Mouse (Mus musculus) gastrocnemius, adult 2 months (tissue): ENCODE results near the gene Svop. TPM values are rescaled to one million over a fixed set of nuclear protein-coding genes. Genes with fewer than 3 reads are reported as not detected.

Experiments
- DNase-seq: peaks from one replicate; pipeline ENCODE4 v3.0.0; 2022
- H3K27ac ChIP-seq: fragments of 200-600 bp; 2 replicates; pipeline ENCODE4 v1.8.1; 2022; ENCODE audit warnings: mild to moderate bottlenecking
- H3K4me3 ChIP-seq: fragments of 200-600 bp; 2 replicates; pipeline ENCODE4 v1.8.1; 2022; ENCODE audit warnings: mild to moderate bottlenecking, moderate library complexity
- CTCF ChIP-seq: fragments of 200-600 bp; IDR thresholded peaks from 2 replicates; pipeline ENCODE4 v1.8.1; 2022; ENCODE audit warnings: antibody characterized with exemption, mild to moderate bottlenecking, moderate library complexity
- intact Hi-C: fragments of 180-260 bp; cut with DNase I; formaldehyde crosslinking; loops from one replicate; pipeline ENCODE4 v1.15.1; 2025
- long read RNA-seq, 2 experiments: library from polyadenylated mRNA; stranded (forward); transcript quantifications; one replicate each; pipeline ENCODE4 v2.0.0; 2021
- total RNA-seq, 2 experiments: library from RNA; stranded (reverse); gene quantifications; 2 replicates each; pipeline ENCODE4 v1.2.3; 2021

Svop gene
- not detected for total RNA-seq
- long read RNA-seq, experiment 1 = 0 reads
- long read RNA-seq, experiment 2 = 0 reads

- peak; percentile 72 for DNase-seq
- Histone ChIP-seq H3K4me3 (no peak within 1 kb of the TSS), H3K27ac (no peak within 1 kb of the TSS)
- no peak for TF ChIP-seq CTCF
- intact Hi-C loops = no loop called here
Measured at GRCm38 (mm10) chr5:114091057-114091807, at the start of gene Svop. Svop (minus strand) TSS chr5:114091570.

DNA sequence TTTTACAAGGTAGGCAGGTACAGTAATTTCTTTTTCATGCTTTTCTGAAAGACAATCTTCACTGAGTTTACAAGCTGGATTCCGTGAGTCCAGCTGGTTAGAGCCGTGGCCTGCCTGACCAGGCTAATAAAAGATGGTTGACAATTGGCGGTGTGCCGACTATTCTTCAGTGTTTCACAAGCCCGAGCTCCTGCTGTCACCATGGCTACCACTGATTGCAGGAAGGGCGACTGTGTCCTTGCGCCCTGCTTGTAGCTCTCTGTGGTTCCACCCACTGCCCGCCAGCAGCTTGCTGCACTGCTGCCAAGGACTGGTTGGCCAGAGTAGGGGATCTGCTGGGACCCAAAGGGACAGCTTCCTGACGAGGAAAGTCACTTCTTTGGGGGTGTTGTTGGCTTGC lies 47.8 kb upstream of the Svop start:
- H3K4me3 ChIP-seq = peak overlapping the region; percentile 38

GRCm38 (mm10) chr5:114138277-114139164 lies 47.2 kb upstream of the Svop start:
- no peak for DNase-seq
- H3K4me3 ChIP-seq = peak overlapping the region; percentile 38
- intact Hi-C loops = no loop called here
- no peak for TF ChIP-seq CTCF
- peak overlapping the region; percentile 64 for H3K27ac ChIP-seq

More for the DNA sequence above, 47.8 kb upstream of the Svop start:
- H3K27ac ChIP-seq = peak overlapping the region; percentile 64
- intact Hi-C loops = no loop called here
- no peak for TF ChIP-seq CTCF
- peak; percentile 79 for DNase-seq

DNA sequence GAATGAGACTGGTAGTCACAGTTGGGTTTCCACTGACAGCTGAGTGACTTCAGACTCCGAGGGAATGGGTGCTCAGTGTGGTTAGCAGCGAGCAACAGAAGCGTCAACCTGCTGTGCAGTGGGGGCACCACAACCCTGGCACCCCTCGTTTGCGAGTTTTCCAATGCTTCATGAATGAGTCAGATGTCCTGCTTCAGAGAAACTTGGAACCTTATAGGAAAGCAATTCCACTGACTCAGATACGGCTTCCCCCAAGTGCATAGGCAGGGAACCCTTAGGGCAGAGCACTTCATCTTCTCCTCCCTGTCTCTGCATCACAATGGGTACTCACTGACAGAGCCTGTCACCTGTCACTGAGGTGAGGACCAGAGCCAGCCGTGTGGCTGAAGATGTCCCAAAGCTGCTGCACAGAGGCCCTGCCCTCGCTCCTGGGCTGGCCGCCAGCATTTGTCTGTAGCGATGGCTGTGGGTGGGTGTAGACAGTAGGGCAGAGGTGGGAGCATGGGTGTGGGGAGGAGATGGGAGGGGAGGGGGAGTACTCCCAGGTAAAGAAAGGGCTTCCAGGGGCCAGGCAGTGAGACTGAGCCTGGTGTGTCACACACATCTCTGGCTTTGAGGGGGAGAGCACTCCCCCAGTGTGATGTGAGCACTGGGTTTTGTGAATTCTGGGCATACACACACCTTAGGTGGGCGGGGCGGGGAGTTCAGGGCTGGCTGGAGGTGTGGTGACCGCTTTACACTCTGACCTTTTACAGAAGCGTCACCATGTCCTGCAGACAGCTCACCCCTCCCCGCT lies 46.3 kb upstream of the Svop start:
- intact Hi-C loops = no loop called here
- no peak for TF ChIP-seq CTCF
- DNase-seq = peak; percentile 39
- no peak overlapping the region for H3K4me3 ChIP-seq
- peak overlapping the region; percentile 64; the same call in 1 of the 2 replicates for H3K27ac ChIP-seq

- no peak overlapping the region for H3K27ac ChIP-seq
- intact Hi-C loops = loop anchor here (2.0 kb wide), 1 partner anchor 17 kb away; no protein-coding TSS in a partner anchor
- DNase-seq = no peak
Measured at GRCm38 (mm10) chr5:114135516-114135915, 44.1 kb upstream of the Svop start.

GRCm38 (mm10) chr5:114134091-114134534 lies 42.7 kb upstream of the Svop start:
- peak; percentile 86 for TF ChIP-seq CTCF
- intact Hi-C loops = loop anchor here (2.0 to 5.0 kb wide), 2 partner anchors 19 to 38 kb away; no protein-coding TSS in a partner anchor
- Histone ChIP-seq H3K4me3 (no peak overlapping the region), H3K27ac (peak overlapping the region; percentile 48)
- peak; percentile 82 for DNase-seq

More at GRCm38 (mm10) chr5:114135516-114135915, 44.1 kb upstream of the Svop start:
- no peak for TF ChIP-seq CTCF
- no peak overlapping the region for H3K4me3 ChIP-seq

DNA sequence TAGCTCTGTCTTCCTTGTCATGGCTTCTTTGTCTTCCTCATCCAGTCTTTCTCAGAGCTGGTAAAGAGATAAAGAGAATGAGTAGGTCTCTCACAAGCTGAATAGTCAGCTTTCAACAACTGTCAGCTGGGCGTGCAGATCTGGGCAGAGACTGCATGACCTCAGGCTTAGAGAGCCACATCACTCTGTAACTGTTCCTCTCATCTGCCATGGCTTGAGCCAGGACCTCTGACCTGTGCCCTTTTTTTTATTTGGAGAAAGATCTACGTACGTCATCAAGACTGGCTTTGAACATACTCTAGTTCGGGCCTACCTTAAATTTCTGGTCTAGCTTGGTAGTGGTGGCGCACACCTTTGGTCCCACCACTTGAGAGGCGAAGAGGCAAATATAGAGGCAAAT lies 41.5 kb upstream of the Svop start:
- 0 out of 2 replicates have a peak overlapping the region, but pooled peaks have one; percentile 3 for H3K27ac ChIP-seq
- H3K4me3 ChIP-seq = no peak overlapping the region
- intact Hi-C loops = loop anchor here (5.0 kb wide), 1 partner anchor 39 kb away; no protein-coding TSS in a partner anchor
- DNase-seq = no peak
- no peak for TF ChIP-seq CTCF

DNA sequence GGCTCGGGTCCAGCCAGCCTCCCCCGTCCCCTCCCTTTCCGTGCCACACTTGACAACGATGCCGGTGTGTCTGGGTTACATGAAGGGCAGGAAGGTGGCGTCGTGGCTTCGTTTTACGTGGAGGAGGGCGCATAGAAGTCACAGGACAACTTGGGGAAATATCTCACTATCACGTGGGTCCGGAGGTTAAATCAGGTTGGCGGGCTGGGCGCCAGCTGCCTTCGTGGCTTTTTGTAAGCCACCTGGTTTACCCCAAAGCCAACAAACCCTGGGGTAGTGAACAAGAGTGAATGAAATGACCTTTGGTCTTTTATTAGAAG lies 40.1 kb upstream of the Svop start:
- peak; percentile 80 for DNase-seq
- TF ChIP-seq CTCF = no peak
- Histone ChIP-seq H3K4me3 (peak overlapping the region; percentile 94), H3K27ac (peak overlapping the region; percentile 90)
- intact Hi-C loops = loop anchor here (5.0 kb wide), 1 partner anchor 41 kb away; no protein-coding TSS in a partner anchor

DNA sequence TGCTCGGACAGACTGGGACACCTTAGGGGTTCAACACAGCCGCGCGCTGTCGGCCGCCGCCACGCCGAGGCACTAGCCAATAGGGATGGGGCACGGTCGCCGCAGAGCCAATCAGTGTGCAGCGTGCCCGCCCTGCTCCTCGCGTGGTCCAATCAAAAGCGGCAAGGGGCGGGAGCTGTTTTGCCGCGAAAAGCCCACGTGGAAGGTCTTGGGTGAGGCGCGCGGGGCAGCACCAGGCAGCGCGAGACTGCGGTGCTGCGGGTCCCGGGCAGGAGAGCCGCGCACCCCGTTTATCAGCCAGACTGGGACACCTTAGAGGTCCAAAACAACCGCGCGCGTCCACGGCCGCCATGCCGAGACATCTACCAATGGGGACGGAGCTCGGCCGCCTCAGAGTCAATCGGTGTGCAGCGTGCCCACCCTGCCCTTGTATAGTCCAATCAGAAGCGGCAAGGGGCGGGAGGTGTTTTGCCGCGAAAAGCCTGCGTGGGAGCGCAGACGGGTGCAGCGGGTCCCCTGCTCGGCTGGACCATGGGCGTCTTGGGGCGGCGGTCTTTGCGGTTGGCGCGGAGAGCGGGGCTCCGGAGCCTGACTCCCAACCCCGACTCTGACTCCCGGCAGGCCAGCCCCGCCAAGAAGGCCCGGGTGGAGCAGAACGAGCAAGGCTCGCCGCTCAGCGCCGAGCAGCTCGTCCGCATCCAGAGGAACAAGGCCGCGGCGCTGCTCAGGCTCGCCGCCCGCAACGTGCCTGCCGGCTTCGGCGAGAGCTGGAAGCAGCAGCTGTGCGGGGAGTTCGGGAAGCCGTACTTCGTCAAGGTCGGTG lies 39.5 kb upstream of the Svop start:
- DNase-seq = peak; percentile 96
- Histone ChIP-seq H3K4me3 (peak overlapping the region; percentile 94), H3K27ac (peak overlapping the region; percentile 90)
- TF ChIP-seq CTCF = no peak
- intact Hi-C loops = loop anchor here (5.0 kb wide), 1 partner anchor 41 kb away; no protein-coding TSS in a partner anchor

GRCm38 (mm10) chr5:114130211-114130605 lies 38.8 kb upstream of the Svop start, which contains the start of gene Ung:
Ung (plus strand) TSS chr5:114130386.
- intact Hi-C loops = loop anchor here (5.0 kb wide), 1 partner anchor 42 kb away; no protein-coding TSS in a partner anchor
- peak; percentile 65 for DNase-seq
- Histone ChIP-seq H3K4me3 (peak within 1 kb of the TSS; percentile 94), H3K27ac (peak within 1 kb of the TSS; percentile 90)
- TF ChIP-seq CTCF = no peak
